Mouse (Mus musculus): ENCODE measurements around the gene Tob1. TPM values are rescaled to one million over a fixed set of nuclear protein-coding genes. Genes with fewer than 3 reads are reported as not detected.

Tob1 gene
- total RNA-seq, 2 experiments from 2014 or later, result 205 to 210 TPM

GRCm38 (mm10) chr11:94223531-94223930 lies 12.3 kb downstream of the Tob1 start:
- DNase-seq, result no peak
- intact Hi-C loops (cut with DNase I), result no loop called here

- intact Hi-C loops (cut with DNase I), result loop anchor here (5.0 kb wide), 1 partner anchor 94 kb away; no protein-coding TSS in a partner anchor
- DNase-seq, result no peak
These were observed 14.7 kb downstream of the Tob1 start for GRCm38 (mm10) chr11:94225985-94226384.

GRCm38 (mm10) chr11:94228416-94228815 lies 17.2 kb downstream of the Tob1 start:
- intact Hi-C loops (cut with DNase I), result loop anchor here (5.0 kb wide), 1 partner anchor 96 kb away; no protein-coding TSS in a partner anchor
- DNase-seq, result no peak

- peak in 1 of 2 experiments; percentile 61 for DNase-seq
- intact Hi-C loops (cut with DNase I), result loop anchor here (5.0 kb wide), 1 partner anchor 97 kb away; no protein-coding TSS in a partner anchor
These were observed 18.1 kb downstream of the Tob1 start for GRCm38 (mm10) chr11:94229207-94229960.

- intact Hi-C loops (cut with DNase I), result no loop called here
These were observed 19.0 kb downstream of the Tob1 start for GRCm38 (mm10) chr11:94230244-94230643.

GRCm38 (mm10) chr11:94231821-94232552 lies 20.7 kb downstream of the Tob1 start:
- intact Hi-C loops (cut with DNase I), result no loop called here
- DNase-seq, result peak in 1 of 2 experiments; percentile 15

More at GRCm38 (mm10) chr11:94230244-94230643, 19.0 kb downstream of the Tob1 start:
- DNase-seq, result no peak

- intact Hi-C loops (cut with DNase I), result no loop called here
These were observed 22.2 kb downstream of the Tob1 start for GRCm38 (mm10) chr11:94233405-94233804.

GRCm38 (mm10) chr11:94234380-94234779 lies 23.1 kb downstream of the Tob1 start:
- DNase-seq, result peak in 1 of 2 experiments; percentile 0
- intact Hi-C loops (cut with DNase I), result no loop called here

More at GRCm38 (mm10) chr11:94233405-94233804, 22.2 kb downstream of the Tob1 start:
- peak in 1 of 2 experiments; percentile 1 for DNase-seq

GRCm38 (mm10) chr11:94234857-94235256 lies 23.6 kb downstream of the Tob1 start:
- DNase-seq, result no peak
- intact Hi-C loops (cut with DNase I), result loop anchor here (1.0 to 5.0 kb wide), 3 partner anchors 42 to 252 kb away; partner anchors contain the start of gene Spata20

- peak in 1 of 2 experiments; percentile 54 for DNase-seq
- intact Hi-C loops (cut with DNase I), result loop anchor here (5.0 kb wide), 2 partner anchors 171 to 251 kb away; partner anchors contain the start of gene Spata20
These were observed 24.8 kb downstream of the Tob1 start for GRCm38 (mm10) chr11:94236074-94236473.

GRCm38 (mm10) chr11:94238786-94239185 lies 27.5 kb downstream of the Tob1 start:
- intact Hi-C loops (cut with DNase I), result loop anchor here (5.0 kb wide), 2 partner anchors 169 to 249 kb away; partner anchors contain the start of gene Spata20
- peak in 1 of 2 experiments; percentile 3 for DNase-seq

GRCm38 (mm10) chr11:94239706-94240105 lies 28.5 kb downstream of the Tob1 start:
- DNase-seq, result no peak
- intact Hi-C loops (cut with DNase I), result loop anchor here (5.0 kb wide), 2 partner anchors 168 to 248 kb away; partner anchors contain the start of gene Spata20

GRCm38 (mm10) chr11:94242760-94243421 lies 31.6 kb downstream of the Tob1 start:
- no peak for DNase-seq
- intact Hi-C loops (cut with DNase I), result no loop called here

GRCm38 (mm10) chr11:94243422-94244180 lies 32.3 kb downstream of the Tob1 start:
- no peak for DNase-seq
- intact Hi-C loops (cut with DNase I), result no loop called here

- intact Hi-C loops (cut with DNase I), result no loop called here
- DNase-seq, result no peak
These were observed 33.1 kb downstream of the Tob1 start for GRCm38 (mm10) chr11:94244385-94244784.

- intact Hi-C loops (cut with DNase I), result no loop called here
- DNase-seq, result no peak
These were observed 34.9 kb downstream of the Tob1 start, which contains the start of gene Wfikkn2 for GRCm38 (mm10) chr11:94245955-94246788. Gene Wfikkn2 (minus strand): TSS chr11:94246005.

- intact Hi-C loops (cut with DNase I), result no loop called here
These were observed 35.5 kb downstream of the Tob1 start for GRCm38 (mm10) chr11:94246789-94247061.

GRCm38 (mm10) chr11:94253156-94253555 lies 41.9 kb downstream of the Tob1 start:
- intact Hi-C loops (cut with DNase I), result no loop called here
- no peak for DNase-seq

More at GRCm38 (mm10) chr11:94246789-94247061, 35.5 kb downstream of the Tob1 start:
- DNase-seq, result no peak

- intact Hi-C loops (cut with DNase I), result no loop called here
- no peak for DNase-seq
These were observed 42.4 kb downstream of the Tob1 start for GRCm38 (mm10) chr11:94253691-94254090.

Data from gastrocnemius, postnatal 36 days (tissue).